Mouse (Mus musculus) neural tube, embryonic 13.5 days (tissue): Measurements from ENCODE around the gene Trarg1. TPM values are rescaled to one million over a fixed set of nuclear protein-coding genes. Genes with fewer than 3 reads are reported as not detected.

ENCODE experiments used
- ATAC-seq: fragments of 200-750 bp; cut with Nextera tagmentation; 2 replicates; pipeline ENCODE4 v1.8.0; 2017; ENCODE audit warnings: low read depth, mild to moderate bottlenecking, moderate TSS enrichment, moderate library complexity
- H3K27ac ChIP-seq: fragments of 300-500 bp; sonication (generic); replicated peaks from 2 replicates; pipeline ENCODE4 v1.5.1; 2015; ENCODE audit warnings: moderate library complexity, mild to moderate bottlenecking, inconsistent platforms
- H3K27me3 ChIP-seq: fragments of 300-500 bp; sonication (generic); 2 replicates; pipeline ENCODE4 v1.6.1; 2015; ENCODE audit warnings: mild to moderate bottlenecking, inconsistent platforms
- H3K36me3 ChIP-seq: fragments of 300-500 bp; sonication (generic); 2 replicates; pipeline ENCODE4 v1.6.1; 2015; ENCODE audit warnings: mild to moderate bottlenecking, inconsistent platforms
- H3K4me1 ChIP-seq: fragments of 300-500 bp; sonication (generic); replicated peaks from 2 replicates; pipeline ENCODE4 v1.6.1; 2015; ENCODE audit warnings: inconsistent platforms
- H3K4me2 ChIP-seq: fragments of 300-500 bp; sonication (generic); 2 replicates; pipeline ENCODE4 v1.6.1; 2015; ENCODE audit warnings: inconsistent platforms, mild to moderate bottlenecking, moderate library complexity
- H3K4me3 ChIP-seq: fragments of 300-500 bp; sonication (generic); 2 replicates; pipeline ENCODE4 v1.5.1; 2015; ENCODE audit warnings: mild to moderate bottlenecking, inconsistent platforms
- H3K9ac ChIP-seq: fragments of 300-500 bp; sonication (generic); 2 replicates; pipeline ENCODE4 v1.6.1; 2015; ENCODE audit warnings: moderate library complexity, mild to moderate bottlenecking, inconsistent platforms
- H3K9me3 ChIP-seq: fragments of 300-500 bp; sonication (generic); 2 replicates; pipeline ENCODE4 v1.6.1; 2016; ENCODE audit warnings: inconsistent platforms
- WGBS: fragments of 180-500 bp; shearing (Covaris S2); methylation state at CpG from one replicate; pipeline ENCODE4 v1.1.7; 2015; 5-methylcytosine and 5-hydroxymethylcytosine counted together
- polyA plus RNA-seq: library from polyadenylated mRNA; unstranded; fragments of >200 nt; fragmentation: Nextera tagmentation; extraction: Ambion mirVana; gene quantifications from 2 replicates; pipeline ENCODE4 v1.2.1, GENCODE M21; 2015

Gene Trarg1
- polyA plus RNA-seq, 1 experiment from 2014 or later = 3.3 TPM

- Histone ChIP-seq H3K36me3 (peaks cover 54% of the 10 kb centered on the region), H3K27ac (no peak overlapping the region)
- 83% methylated on average over 4 of the region's 4 CpGs for WGBS
Observed at GRCm38 (mm10) chr11:76735753-76736324, 56.2 kb downstream of the Trarg1 start.

GRCm38 (mm10) chr11:76739125-76739524, 59.5 kb downstream of the Trarg1 start:
- Histone ChIP-seq H3K27ac (no peak overlapping the region), H3K9ac (no peak overlapping the region), H3K4me1 (peaks cover 7% of the 10 kb centered on the region), H3K36me3 (peaks cover 39% of the 10 kb centered on the region), H3K9me3 (no peaks in the 10 kb centered on the region), H3K27me3 (no peaks in the 10 kb centered on the region), H3K4me2 (no peak overlapping the region), H3K4me3 (no peak overlapping the region)
- no peak for ATAC-seq
- WGBS = 62% methylated on average over 6 of the region's 6 CpGs

More at GRCm38 (mm10) chr11:76735753-76736324, 56.2 kb downstream of the Trarg1 start:
- no peak for ATAC-seq
- H3K9me3 ChIP-seq = no peaks in the 10 kb centered on the region
- H3K4me2 ChIP-seq = no peak overlapping the region
- no peak overlapping the region for H3K4me3 ChIP-seq
- H3K27me3 ChIP-seq = no peaks in the 10 kb centered on the region
- peaks cover 7% of the 10 kb centered on the region for H3K4me1 ChIP-seq
- H3K9ac ChIP-seq = no peak overlapping the region

GRCm38 (mm10) chr11:76742511-76742910, 62.9 kb downstream of the Trarg1 start:
- WGBS = 96% methylated on average over 7 of the region's 7 CpGs
- Histone ChIP-seq H3K9me3 (no peaks in the 10 kb centered on the region), H3K27ac (no peak overlapping the region), H3K4me3 (no peak overlapping the region), H3K27me3 (no peaks in the 10 kb centered on the region), H3K4me2 (no peak overlapping the region), H3K9ac (no peak overlapping the region), H3K4me1 (no peaks in the 10 kb centered on the region), H3K36me3 (peaks cover 38% of the 10 kb centered on the region)
- no peak for ATAC-seq

- Histone ChIP-seq H3K9me3 (no peaks in the 10 kb centered on the region), H3K4me3 (no peak overlapping the region), H3K4me2 (no peak overlapping the region), H3K36me3 (peaks cover 54% of the 10 kb centered on the region), H3K27ac (no peak overlapping the region), H3K9ac (no peak overlapping the region), H3K27me3 (no peaks in the 10 kb centered on the region), H3K4me1 (no peaks in the 10 kb centered on the region)
- no peak for ATAC-seq
- WGBS = 71% methylated on average over 7 of the region's 7 CpGs
Observed at GRCm38 (mm10) chr11:76744550-76744949, 64.9 kb downstream of the Trarg1 start.

GRCm38 (mm10) chr11:76745921-76746320, 66.3 kb downstream of the Trarg1 start:
- WGBS = 93% methylated on average over 1 of the region's 1 CpGs

More at GRCm38 (mm10) chr11:76745921-76746320, 66.3 kb downstream of the Trarg1 start:
- no peaks in the 10 kb centered on the region for H3K27me3 ChIP-seq
- no peak overlapping the region for H3K4me3 ChIP-seq
- no peaks in the 10 kb centered on the region for H3K9me3 ChIP-seq
- no peak overlapping the region for H3K9ac ChIP-seq
- H3K4me2 ChIP-seq = no peak overlapping the region
- H3K36me3 ChIP-seq = peaks cover 66% of the 10 kb centered on the region
- no peaks in the 10 kb centered on the region for H3K4me1 ChIP-seq
- no peak for ATAC-seq
- no peak overlapping the region for H3K27ac ChIP-seq

Other genes starting within 250 kb of the Trarg1 start
- 83.7 and 86.8 TPM in 2 replicates for gene Abr, start 57.5 kb upstream of the Trarg1 start, polyA plus RNA-seq
- gene Bhlha9, start 7.3 kb upstream of the Trarg1 start, polyA plus RNA-seq = 0.32 TPM in 1 of 2 replicates, not detected in the other
- 23.4 and 24.2 TPM in 2 replicates for gene Gosr1, start 83.8 kb downstream of the Trarg1 start, polyA plus RNA-seq
- gene Cpd, start 167.2 kb downstream of the Trarg1 start, polyA plus RNA-seq = 5.9 and 7.3 TPM in 2 replicates
- 0.21 TPM in 1 of 2 replicates, not detected in the other for gene Tmigd1, start 222.4 kb downstream of the Trarg1 start, polyA plus RNA-seq
- gene Blmh, start 245.0 kb downstream of the Trarg1 start, polyA plus RNA-seq = 146 and 180 TPM in 2 replicates